Mouse (Mus musculus) MEL (cell line): ENCODE measurements around the gene Stard7. TPM values are rescaled to one million over a fixed set of nuclear protein-coding genes. Genes with fewer than 3 reads are reported as not detected.

Experiments used
- DNase-seq: peaks from one replicate; pipeline ENCODE4 v3.0.0; 2011; ENCODE audit warnings: low read depth, low spot score
- H3K27ac ChIP-seq: 2 replicates; pipeline ENCODE4 v1.5.1; 2012; ENCODE audit warnings: low read depth, mild to moderate bottlenecking, control low read depth, low read length, moderate library complexity; ENCODE audit not compliant: control insufficient read depth
- H3K27me3 ChIP-seq, 2 experiments: fragments of 150-350 bp in 1 of 2; sonication (generic) in 1 of 2; 2 replicates each; pipeline ENCODE4 v1.6.1; 2012; ENCODE audit warnings: low read length in 2 of 2, mild to moderate bottlenecking in 2 of 2, improper control_type of control experiment in 1 of 2, moderate library complexity in 1 of 2; ENCODE audit not compliant: insufficient read depth in 2 of 2, control insufficient read depth in 1 of 2
- H3K36me3 ChIP-seq, 2 experiments: 2 replicates each; pipeline ENCODE4 v1.6.1; 2012 to 2014; ENCODE audit warnings: low read length in 2 of 2, improper control_type of control experiment in 1 of 2, inconsistent platforms in 1 of 2, mild to moderate bottlenecking in 1 of 2; ENCODE audit not compliant: insufficient read depth in 2 of 2, control insufficient read depth in 1 of 2
- H3K4me1 ChIP-seq, 2 experiments: fragments of 150-350 bp in 1 of 2; sonication (generic) in 1 of 2; 2 replicates each; pipeline ENCODE4 v1.6.1; 2012; ENCODE audit warnings: low read length in 2 of 2, improper control_type of control experiment in 1 of 2, mild to moderate bottlenecking in 1 of 2; ENCODE audit not compliant: insufficient read depth in 2 of 2, control insufficient read depth in 1 of 2
- H3K4me3 ChIP-seq, 2 experiments: fragments of 150-350 bp in 1 of 2; sonication (generic) in 1 of 2; 2 replicates each; pipeline ENCODE4 v1.5.1; 2012; ENCODE audit warnings: low read depth in 2 of 2, low read length in 2 of 2, mild to moderate bottlenecking in 2 of 2, moderate library complexity in 2 of 2, control low read depth in 1 of 2, improper control_type of control experiment in 1 of 2; ENCODE audit not compliant: control insufficient read depth in 1 of 2, insufficient read depth in 1 of 2
- H3K79me2 ChIP-seq: 2 replicates; pipeline ENCODE4 v1.6.1; 2012; ENCODE audit warnings: mild to moderate bottlenecking, low read length, moderate library complexity; ENCODE audit not compliant: control insufficient read depth, poor library complexity, insufficient read depth
- H3K9ac ChIP-seq: 2 replicates; pipeline ENCODE4 v1.6.1; 2012; ENCODE audit warnings: low read depth, mild to moderate bottlenecking, control low read depth, low read length, moderate library complexity; ENCODE audit not compliant: control insufficient read depth, poor library complexity, severe bottlenecking
- H3K9me3 ChIP-seq: fragments of 150-350 bp; sonication (generic); replicated peaks from 2 replicates; pipeline ENCODE4 v1.6.1; 2012; ENCODE audit warnings: mild to moderate bottlenecking, low read length, improper control_type of control experiment, moderate library complexity; ENCODE audit not compliant: insufficient read depth
- BHLHE40 ChIP-seq: IDR thresholded peaks from 2 replicates; pipeline ENCODE4 v1.6.1; 2012; ENCODE audit warnings: low read depth, mild to moderate bottlenecking, inconsistent platforms, low read length, improper control_type of control experiment, borderline replicate concordance
- EP300 ChIP-seq, 2 experiments: IDR thresholded peaks; 2 replicates each; pipeline ENCODE4 v1.6.1; 2011; ENCODE audit warnings: improper control_type of control experiment in 2 of 2, low read length in 2 of 2, low read depth in 1 of 2, mild to moderate bottlenecking in 1 of 2
- ETS1 ChIP-seq: IDR thresholded peaks from 2 replicates; pipeline ENCODE4 v1.6.1; 2012; ENCODE audit warnings: low read depth, mild to moderate bottlenecking, inconsistent platforms, low read length, improper control_type of control experiment, moderate library complexity
- GABPA ChIP-seq: IDR thresholded peaks from 2 replicates; pipeline ENCODE4 v1.6.1; 2012; ENCODE audit warnings: low read depth, mild to moderate bottlenecking, inconsistent platforms, low read length, improper control_type of control experiment, moderate library complexity
- GATA1 ChIP-seq: IDR thresholded peaks from 2 replicates; pipeline ENCODE4 v1.6.1; 2011; ENCODE audit warnings: low read depth, low read length, improper control_type of control experiment
- JUND ChIP-seq: IDR thresholded peaks from 2 replicates; pipeline ENCODE4 v1.6.1; 2011; ENCODE audit warnings: low read depth, mild to moderate bottlenecking, improper control_type of control experiment, low read length
- KAT2A ChIP-seq: conservative IDR thresholded peaks from 2 replicates; pipeline ENCODE4 v1.6.1; 2012; ENCODE audit warnings: low read depth, low read length, improper control_type of control experiment, inconsistent platforms
- MAFK ChIP-seq: IDR thresholded peaks from 2 replicates; pipeline ENCODE4 v1.6.1; 2011; ENCODE audit warnings: low read depth, mild to moderate bottlenecking, low read length, improper control_type of control experiment, borderline replicate concordance
- MAZ ChIP-seq: IDR thresholded peaks from 2 replicates; pipeline ENCODE4 v1.6.1; 2012; ENCODE audit warnings: low read depth, mild to moderate bottlenecking, inconsistent platforms, low read length, improper control_type of control experiment
- MYB ChIP-seq: IDR thresholded peaks from 2 replicates; pipeline ENCODE4 v1.6.1; 2011; ENCODE audit warnings: mild to moderate bottlenecking, low read depth, low read length, improper control_type of control experiment
- MYC ChIP-seq: IDR thresholded peaks from 2 replicates; pipeline ENCODE4 v1.6.1; 2011; ENCODE audit warnings: low read depth, mild to moderate bottlenecking, low read length, improper control_type of control experiment, moderate library complexity
- NRF1 ChIP-seq: IDR thresholded peaks from 2 replicates; pipeline ENCODE4 v1.6.1; 2014; ENCODE audit warnings: low read depth, mild to moderate bottlenecking, inconsistent platforms, low read length, improper control_type of control experiment, moderate library complexity; ENCODE audit not compliant: poor library complexity, insufficient read depth, severe bottlenecking
- POLR2AphosphoS5 ChIP-seq: IDR thresholded peaks from 2 replicates; pipeline ENCODE4 v1.6.1; 2012; ENCODE audit warnings: low read depth, borderline replicate concordance, mild to moderate bottlenecking, inconsistent platforms, low read length, moderate library complexity, mixed read lengths
- SIN3A ChIP-seq: IDR thresholded peaks from 2 replicates; pipeline ENCODE4 v1.6.1; 2012; ENCODE audit warnings: low read length, improper control_type of control experiment, inconsistent platforms
- TBP ChIP-seq: IDR thresholded peaks from 2 replicates; pipeline ENCODE4 v1.8.0; 2011; ENCODE audit warnings: low read depth, low read length, improper control_type of control experiment
- TCF12 ChIP-seq: IDR thresholded peaks from 2 replicates; pipeline ENCODE4 v1.6.1; 2014; ENCODE audit warnings: low read depth, mild to moderate bottlenecking, inconsistent platforms, low read length, improper control_type of control experiment, moderate library complexity
- polyA plus RNA-seq, 2 experiments: library from polyadenylated mRNA; stranded (reverse) in 1 of 2; unstranded in 1 of 2; fragments of >175 nt in 1 of 2; fragments of >200 nt in 1 of 2; gene quantifications; 2 replicates each; pipeline versions ENCODE4 v1.2.1 to v1.2.4; 2012; ENCODE audit warnings: low replicate concordance in 2 of 2, low read depth in 1 of 2; ENCODE audit not compliant: insufficient read length in 2 of 2, insufficient read depth in 1 of 2, missing spikeins in 1 of 2
- total RNA-seq: library from RNA; depleted of rRNA; stranded (reverse); fragments of 300-350 nt; gene quantifications from 2 replicates; pipeline ENCODE4 v1.2.3, GENCODE M21; 2012

Stard7 gene
- total and polyA plus RNA-seq, 3 experiments = 87.7 to 134 (median 87.9) TPM

- Histone ChIP-seq H3K4me1 (no peaks in the 10 kb centered on the region), H3K9ac (no peak overlapping the region), H3K79me2 (no peaks in the 10 kb centered on the region), H3K27ac (no peak overlapping the region), H3K36me3 (no peaks in the 10 kb centered on the region), H3K4me3 (no peak overlapping the region), H3K27me3 (peaks cover 0 to 2% of the 10 kb centered on the region in 2 experiments; a peak in 1 of 4 replicates), H3K9me3 (no peaks in the 10 kb centered on the region)
- TF ChIP-seq EP300 (IDR thresholded peaks at IDR 0.05; ENCODE audit: low read depth in 1 of 2, low read length in 2 of 2) = no peak
- TF ChIP-seq TBP = no peak
- TF ChIP-seq ETS1 = no peak
- TF ChIP-seq SIN3A = no peak
- no peak for TF ChIP-seq GATA1
- TF ChIP-seq TCF12 = no peak
- no peak for TF ChIP-seq MAZ
- no peak for TF ChIP-seq POLR2AphosphoS5
- no peak for TF ChIP-seq MYC
- no peak for TF ChIP-seq MAFK
- TF ChIP-seq BHLHE40 = no peak
- no peak for TF ChIP-seq GABPA
- TF ChIP-seq NRF1 = no peak
- TF ChIP-seq JUND = no peak
- DNase-seq = no peak
Measured at GRCm38 (mm10) chr2:127316431-127316830, 46.4 kb downstream of the Stard7 start.

GRCm38 (mm10) chr2:127318136-127318535 lies 48.1 kb downstream of the Stard7 start:
- Histone ChIP-seq H3K36me3 (no peaks in the 10 kb centered on the region), H3K27ac (no peak overlapping the region), H3K9me3 (no peaks in the 10 kb centered on the region), H3K4me3 (no peak overlapping the region), H3K4me1 (no peaks in the 10 kb centered on the region), H3K27me3 (peaks cover 0 to 2% of the 10 kb centered on the region in 2 experiments; a peak in 1 of 4 replicates), H3K9ac (no peak overlapping the region), H3K79me2 (no peaks in the 10 kb centered on the region)
- TF ChIP-seq MAZ (no peak), MAFK (no peak), SIN3A (no peak), MYB (no peak), TBP (no peak), BHLHE40 (no peak), KAT2A (no peak)
- no peak for DNase-seq
